Mouse (Mus musculus): ENCODE results near the gene Psmg3. TPM values are rescaled to one million over a fixed set of nuclear protein-coding genes. Genes with fewer than 3 reads are reported as not detected.

The Psmg3 gene
- total RNA-seq, 2 experiments from 2014 or later: 14.6 to 18.5 TPM

- no peak for DNase-seq (ENCODE audit: low spot score in 2 of 2)
Measured at GRCm38 (mm10) chr5:139796001-139796620, 30.6 kb downstream of the Psmg3 start.

- peak in 1 of 2 experiments; percentile 16 for DNase-seq (ENCODE audit: low spot score in 2 of 2)
Measured at GRCm38 (mm10) chr5:139794938-139795337, 31.7 kb downstream of the Psmg3 start.

DNA sequence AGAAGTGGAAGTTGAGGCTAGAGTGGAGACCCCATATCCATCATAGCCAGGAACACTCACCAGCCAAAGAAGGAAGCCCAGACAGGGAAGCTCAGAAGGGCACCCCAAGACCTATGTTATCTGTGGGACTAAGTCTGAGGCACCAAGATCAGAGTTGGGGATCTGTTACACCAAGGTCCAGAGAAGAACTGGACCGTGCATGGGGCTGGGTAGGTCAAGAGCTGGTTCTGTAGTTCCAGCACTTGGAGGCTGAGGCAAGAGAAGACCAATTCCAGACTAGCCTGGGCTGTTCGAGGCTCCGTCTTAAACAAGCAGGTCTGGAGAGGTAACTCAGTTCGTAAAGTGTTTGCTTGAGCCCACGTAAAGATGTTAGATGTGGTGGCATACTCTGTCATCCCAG is 32.5 kb downstream of the Psmg3 start:
- DNase-seq (ENCODE audit: low spot score in 2 of 2): no peak

DNA sequence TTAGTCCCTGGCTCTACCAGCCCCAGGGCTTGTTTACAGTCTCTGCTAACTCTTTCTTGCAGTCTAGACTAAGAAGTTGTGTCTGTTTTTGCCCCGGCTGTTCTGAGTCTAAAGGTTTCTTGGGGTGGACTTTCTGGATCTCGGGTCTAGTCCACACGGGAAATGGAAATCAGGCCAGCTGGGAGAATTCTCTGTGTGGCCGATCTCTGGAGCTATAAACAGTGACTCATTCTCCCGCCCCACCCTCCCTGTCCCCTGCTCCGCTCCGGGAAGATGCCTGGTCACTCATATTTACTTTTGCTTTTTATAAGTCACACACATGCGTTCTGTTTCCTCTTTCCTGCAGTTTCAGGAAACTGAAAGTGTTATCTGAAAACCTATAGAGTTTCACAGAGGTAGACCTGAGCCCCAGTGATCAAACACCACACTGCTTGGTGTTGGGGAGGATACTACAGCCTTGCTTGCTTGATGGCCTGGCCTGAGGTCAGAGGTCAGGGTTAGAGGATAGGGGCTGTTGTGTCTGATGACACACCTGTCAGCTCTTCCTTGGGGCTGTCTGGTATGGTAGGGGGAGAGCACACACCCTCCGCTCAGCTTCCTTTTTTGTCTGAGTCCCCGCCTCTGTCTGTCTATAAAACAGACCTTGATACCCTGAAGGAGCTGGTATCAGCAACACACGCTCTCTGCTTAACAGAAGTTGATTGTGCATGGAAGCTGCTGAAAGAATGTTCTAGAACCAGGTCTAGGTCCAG is 33.2 kb downstream of the Psmg3 start:
- DNase-seq (ENCODE audit: low spot score in 2 of 2): no peak

- DNase-seq (ENCODE audit: low spot score in 2 of 2): no peak
Measured at GRCm38 (mm10) chr5:139792966-139793337, 33.7 kb downstream of the Psmg3 start.

- no peak for DNase-seq (ENCODE audit: low spot score in 2 of 2)
Measured at GRCm38 (mm10) chr5:139792159-139792775, 34.4 kb downstream of the Psmg3 start.

DNA sequence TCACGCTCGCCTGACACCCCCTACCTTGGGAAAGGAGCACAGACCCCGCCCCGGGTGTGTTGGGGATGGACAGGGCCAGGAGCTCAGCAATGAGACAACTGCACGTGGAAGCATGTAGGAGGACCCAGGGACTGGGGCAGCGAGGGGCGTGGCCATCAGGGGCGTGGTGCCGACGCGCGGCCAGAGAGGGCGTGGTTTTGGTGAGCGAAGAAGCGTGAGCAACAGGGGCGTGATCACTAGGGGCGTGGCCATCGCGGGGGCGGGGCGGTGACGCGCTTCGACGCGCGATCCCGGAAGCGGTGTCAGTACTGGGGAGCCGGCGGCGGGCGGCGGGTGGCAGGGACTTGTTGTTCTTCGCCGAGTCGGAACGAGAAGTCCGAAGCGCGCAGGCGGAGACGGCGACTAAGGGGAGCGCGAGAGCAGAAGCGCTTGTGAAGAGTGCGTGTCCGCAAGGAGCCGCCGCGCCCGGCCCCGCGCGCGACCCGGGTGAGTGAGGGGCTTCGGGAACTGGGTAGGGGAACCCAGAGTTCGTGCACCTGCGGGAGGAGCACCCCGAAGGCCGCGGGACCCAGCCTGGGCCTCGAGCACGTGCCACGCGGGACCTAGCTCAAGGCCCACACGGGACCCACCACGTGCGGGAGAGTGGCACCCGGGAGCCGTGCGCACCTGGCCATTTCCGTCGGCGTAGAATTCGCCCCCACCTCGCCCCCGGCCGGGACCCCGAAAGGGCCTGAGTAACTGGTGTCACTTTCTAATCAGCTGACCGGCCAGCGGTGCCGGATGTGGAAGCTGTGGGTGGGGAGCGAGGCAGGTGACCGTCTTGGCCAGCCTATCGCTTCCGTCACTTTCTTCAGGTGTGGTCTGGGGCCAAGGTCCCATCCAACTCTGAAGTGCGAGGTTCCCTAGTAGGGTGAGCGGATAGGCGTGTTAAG is 35.2 kb downstream of the Psmg3 start, which contains the start of gene Mafk:
Gene Mafk (plus strand): TSS at position 287 of the 932 bp plus-strand sequence.
- peak; percentile 97 to 98 for DNase-seq (ENCODE audit: low spot score in 2 of 2)

GRCm38 (mm10) chr5:139789466-139789865 is 37.2 kb downstream of the Psmg3 start:
- no peak for DNase-seq (ENCODE audit: low spot score in 2 of 2)

- no peak for DNase-seq (ENCODE audit: low spot score in 2 of 2)
Measured at GRCm38 (mm10) chr5:139781406-139781805, 45.3 kb downstream of the Psmg3 start.

DNA sequence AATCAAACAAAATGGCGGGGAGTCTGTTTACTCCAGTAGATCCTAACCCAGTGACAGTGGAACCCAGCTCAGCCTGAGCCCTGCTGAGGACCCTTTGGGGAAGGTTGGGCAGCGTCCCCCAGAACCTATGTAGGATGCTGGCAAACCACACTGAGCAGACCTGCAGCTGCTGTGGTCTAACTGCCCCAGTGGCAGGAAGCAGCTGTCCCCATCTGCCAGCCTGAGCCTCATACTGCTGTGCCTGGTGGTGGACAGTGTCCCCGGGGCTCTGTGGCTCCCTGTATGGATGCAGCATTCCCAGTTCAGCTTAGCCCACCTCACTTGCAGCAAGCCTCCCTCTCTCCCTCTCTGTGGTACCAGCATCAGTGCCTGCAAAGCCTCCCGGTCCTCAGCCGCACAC is 49.7 kb downstream of the Psmg3 start:
- no peak for DNase-seq (ENCODE audit: low spot score in 2 of 2)

- DNase-seq (ENCODE audit: low spot score in 2 of 2): peak; percentile 86 to 95
Measured at GRCm38 (mm10) chr5:139775216-139775926, 51.3 kb downstream of the Psmg3 start, which contains the start of gene Ints1. Ints1 (minus strand) TSS chr5:139775674.

Other genes with a start within 250 kb of the Psmg3 start
- 1 to 10 TPM; 5.5 to 6.1 TPM for gene Micall2, start 90.5 kb downstream of the Psmg3 start, total RNA-seq (2021)
- gene Ints1, start 51.2 kb downstream of the Psmg3 start, total RNA-seq (2021): 10 to 100 TPM; 43.6 to 58.4 TPM
- gene Mafk, start 35.4 kb downstream of the Psmg3 start, total RNA-seq (2021): 10 to 100 TPM in 1 of 2 experiments, 1 to 10 TPM in 1; 8.9 to 11.7 TPM
- under 1 TPM in 1 of 2 experiments, not detected in 1; 0.21 TPM for gene Tmem184a, start 7.0 kb downstream of the Psmg3 start, total RNA-seq (2021)
- not detected for gene Gm26938, start 478 bp downstream of the Psmg3 start, total RNA-seq (2021)
- gene Elfn1, start 81.1 kb upstream of the Psmg3 start, total RNA-seq (2021): under 1 TPM; 0.66 to 0.88 TPM

Data from gastrocnemius, postnatal 4 days (tissue).